Comparison of ENCODE assay signal across 19 mouse cellular contexts in the genomic region with DNA sequence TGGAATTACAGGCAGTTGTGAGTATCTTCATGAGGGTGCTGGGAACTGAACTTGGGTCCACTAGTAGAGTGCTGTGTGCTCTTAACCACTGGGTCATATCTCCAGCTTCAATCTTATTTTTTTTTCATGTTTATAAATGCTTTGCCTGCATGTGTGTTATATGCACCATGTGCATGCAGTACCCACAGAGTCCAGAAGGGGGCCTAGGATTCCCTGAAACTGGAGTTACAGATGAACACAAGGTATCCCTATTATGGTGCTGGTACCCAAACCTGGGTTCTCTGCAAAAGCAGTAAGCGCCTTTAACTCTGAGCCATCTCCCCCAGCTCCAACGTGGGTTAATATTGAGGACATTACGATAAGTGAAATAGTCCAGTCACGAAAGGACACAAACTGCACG. TPM values are rescaled to one million over a fixed set of nuclear protein-coding genes. Genes with fewer than 3 reads are reported as not detected.
DNase-seq lines count a peak whose midpoint lies in the region; ATAC-seq and TF ChIP-seq lines count a peak whose summit lies in the region.
"Had no signal": no experiment of that assay in that cellular context is flagged by ENCODE, and none has a peak within 500 bp of the region (broad histone marks: within the 10 kb centered on the region; RNA-seq: fewer than 3 reads in every experiment).

No protein-coding gene starts in this region.

- no peak for DNase-seq in forebrain, postnatal 0 days
- DNase-seq in forebrain, embryonic 14.5 days (ENCODE audit: low spot score) = no peak
- no peak for DNase-seq in left cerebral cortex, adult 2 months (ENCODE audit: extremely low spot score in 1 of 2, low spot score in 2 of 2)
- DNase-seq in left cerebral cortex, adult 11 months (ENCODE audit: low spot score) = no peak
- DNase-seq in thymus, postnatal 4 days = peak; percentile 16
- DNase-seq in thymus, adult 2 months = no peak
- DNase-seq in B cell, adult 2 months = no peak
- DNase-seq in adrenal gland, postnatal 10 days = no peak
- DNase-seq: cerebellum, adult 18-20 months; kidney, adult 8-10 months; kidney, postnatal 25 days; right cerebral cortex, postnatal 25 days; thymus, postnatal 14 days had no signal

- H3K36me3 ChIP-seq in forebrain, postnatal 0 days (ENCODE audit: insufficient read depth) = no peaks in the 10 kb centered on the region
- H3K36me3 ChIP-seq in forebrain, embryonic 14.5 days (ENCODE audit: control insufficient read depth, insufficient read depth, low read length) = 0 out of 2 replicates have a peak, but pooled peaks cover 2% of the 10 kb centered on the region
- H3K36me3 ChIP-seq in thymus, adult 2 months (ENCODE audit: control insufficient read depth, insufficient read depth, low read length) = no peaks in the 10 kb centered on the region
- H3K36me3 ChIP-seq: embryonic facial prominence, embryonic 15.5 days; limb, embryonic 12.5 days; liver, embryonic 15.5 days; stomach, embryonic 15.5 days had no signal

- intact Hi-C loops in left cerebral cortex, adult 2 months (cut with DNase I) = no loop called here

- peaks cover 37% of the 10 kb centered on the region for H3K4me1 ChIP-seq in forebrain, postnatal 0 days (ENCODE audit: insufficient read depth)
- peaks cover 73% of the 10 kb centered on the region for H3K4me1 ChIP-seq in forebrain, embryonic 14.5 days (ENCODE audit: control insufficient read depth, insufficient read depth, low read length)
- no peaks in the 10 kb centered on the region for H3K4me1 ChIP-seq in thymus, adult 2 months (replicated peaks; ENCODE audit: control insufficient read depth, insufficient read depth, low read length)
- H3K4me1 ChIP-seq: liver, embryonic 15.5 days had no signal

- H3K9ac ChIP-seq in forebrain, postnatal 0 days = no peak overlapping the region
- H3K9ac ChIP-seq in forebrain, embryonic 14.5 days (ENCODE audit: low read length) = no peak overlapping the region
- H3K9ac ChIP-seq: embryonic facial prominence, embryonic 15.5 days; limb, embryonic 12.5 days; liver, embryonic 15.5 days; stomach, embryonic 15.5 days had no signal

- no peak for TF ChIP-seq POLR2A in thymus, adult 2 months (IDR thresholded peaks at IDR 0.05; ENCODE audit: control insufficient read depth, extremely low read depth, insufficient read depth, low read length, poor library complexity)

- no peak overlapping the region for H3K4me3 ChIP-seq in forebrain, postnatal 0 days (ENCODE audit: low read depth, low read length)
- no peak overlapping the region for H3K4me3 ChIP-seq in forebrain, embryonic 14.5 days (ENCODE audit: low read depth, low read length)
- H3K4me3 ChIP-seq in left cerebral cortex, adult 2 months = no peak overlapping the region
- H3K4me3 ChIP-seq in thymus, adult 2 months (ENCODE audit: control insufficient read depth, insufficient read depth, low read length) = no peak overlapping the region
- H3K4me3 ChIP-seq: embryonic facial prominence, embryonic 15.5 days; limb, embryonic 12.5 days; liver, embryonic 15.5 days; stomach, embryonic 15.5 days had no signal

- peak; percentile 48 for TF ChIP-seq CTCF in forebrain, postnatal 0 days (IDR thresholded peaks at IDR 0.05; ENCODE audit: low read depth)
- TF ChIP-seq CTCF in left cerebral cortex, adult 2 months (IDR thresholded peaks at IDR 0.05) = peak; percentile 23
- TF ChIP-seq CTCF in thymus, adult 2 months (IDR thresholded peaks at IDR 0.05; ENCODE audit: borderline replicate concordance, control insufficient read depth, extremely low read depth, insufficient read depth, low read length, poor library complexity) = no peak

- H3K9me3 ChIP-seq in forebrain, postnatal 0 days (ENCODE audit: low read length) = no peaks in the 10 kb centered on the region
- no peaks in the 10 kb centered on the region for H3K9me3 ChIP-seq in forebrain, embryonic 14.5 days (replicated peaks; ENCODE audit: control insufficient read depth, low read length)
- H3K9me3 ChIP-seq: embryonic facial prominence, embryonic 15.5 days; liver, embryonic 15.5 days; stomach, embryonic 15.5 days had no signal

- no peak overlapping the region for H3K27ac ChIP-seq in forebrain, postnatal 0 days (ENCODE audit: low read depth, low read length)
- no peak overlapping the region for H3K27ac ChIP-seq in forebrain, embryonic 14.5 days (ENCODE audit: low read depth, low read length)
- no peak overlapping the region for H3K27ac ChIP-seq in left cerebral cortex, adult 2 months
- no peak overlapping the region for H3K27ac ChIP-seq in thymus, adult 2 months (ENCODE audit: control insufficient read depth, insufficient read depth, low read length)
- H3K27ac ChIP-seq: embryonic facial prominence, embryonic 15.5 days; liver, embryonic 15.5 days had no signal

- H3K27me3 ChIP-seq in forebrain, postnatal 0 days (ENCODE audit: insufficient read depth, low read length) = no peaks in the 10 kb centered on the region
- H3K27me3 ChIP-seq in forebrain, embryonic 14.5 days (replicated peaks; ENCODE audit: control insufficient read depth, insufficient read depth, low read length) = no peaks in the 10 kb centered on the region
- no peaks in the 10 kb centered on the region; the same call in 1 of the 2 replicates for H3K27me3 ChIP-seq in thymus, adult 2 months (ENCODE audit: control insufficient read depth, insufficient read depth, low read length)
- H3K27me3 ChIP-seq: stomach, embryonic 15.5 days had no signal

- no peak for ATAC-seq in forebrain, postnatal 0 days
- no peak for ATAC-seq in forebrain, embryonic 14.5 days

- no peak overlapping the region for H3K4me2 ChIP-seq in forebrain, postnatal 0 days (ENCODE audit: low read depth)
- H3K4me2 ChIP-seq in forebrain, embryonic 14.5 days (ENCODE audit: low read length) = no peak overlapping the region
- H3K4me2 ChIP-seq: embryonic facial prominence, embryonic 15.5 days; limb, embryonic 12.5 days; liver, embryonic 15.5 days; stomach, embryonic 15.5 days had no signal

- WGBS in forebrain, postnatal 0 days = 94% methylated on average over 5 of the region's 5 CpGs
- WGBS in forebrain, embryonic 14.5 days = 96% methylated on average over 5 of the region's 5 CpGs
- WGBS in thymus, adult 2 months = 97% methylated on average over 5 of the region's 5 CpGs

RNA-seq across cellular contexts. Expression of a gene that starts 52.5 kb away (rescaled TPM):
- total RNA-seq in forebrain, postnatal 0 days (2014; rRNA removed) = 18.4 and 30.1 TPM in 2 replicates
- 6.3 and 12.8 TPM in 2 replicates for polyA plus RNA-seq in forebrain, postnatal 0 days (2015; fragmentation: Nextera tagmentation; extraction: Ambion mirVana)
- 10.5 and 13.7 TPM in 2 replicates for polyA plus RNA-seq in forebrain, embryonic 14.5 days (2014; fragmentation: Nextera tagmentation; extraction: Ambion mirVana)
- 10 to 100 TPM; 13.2 to 17.5 TPM for total RNA-seq in left cerebral cortex, adult 2 months (2021)
- polyA plus RNA-seq in thymus, adult 2 months (2012; rRNA removed) = 0.31 and 0.54 TPM in 2 replicates
- 1 to 10 TPM; 5.2 to 6.0 TPM for total RNA-seq in adrenal gland, postnatal 10 days (2021)
- total RNA-seq: megakaryocyte-erythroid progenitor cell, adult 5-6 weeks; neutrophil, adult 5-6 weeks had no signal
